Mouse (Mus musculus) liver, postnatal 0 days (tissue): Measurements from ENCODE around the gene Gm17409.

Experiments
- CTCF ChIP-seq: sonication (generic); IDR thresholded peaks from 2 replicates; pipeline ENCODE4 v1.5.1; 2016; ENCODE audit warnings: antibody characterized with exemption, low read depth
- EP300 ChIP-seq: IDR thresholded peaks from 2 replicates; pipeline ENCODE4 v1.6.1; 2016; ENCODE audit warnings: antibody characterized with exemption, low read depth, mild to moderate bottlenecking

DNA sequence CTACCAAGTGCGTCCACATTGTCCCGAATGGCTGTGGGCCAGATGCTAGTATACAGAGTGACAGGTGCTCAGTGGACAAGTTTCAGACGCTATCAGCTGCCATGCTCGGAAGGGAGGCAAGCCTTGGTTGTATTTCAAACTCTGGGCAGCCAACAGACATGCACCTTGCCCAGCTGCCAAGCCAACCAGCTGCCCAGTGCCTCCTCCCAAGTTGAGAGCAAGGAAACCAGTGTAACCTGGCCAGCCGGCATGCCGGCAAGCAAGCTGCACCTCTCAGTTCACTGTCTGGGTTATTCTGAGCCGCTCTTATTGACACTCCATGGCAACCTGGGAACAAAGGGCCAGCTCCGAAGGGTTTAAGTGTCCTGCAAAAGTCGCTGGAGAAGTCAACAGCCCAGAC, 19.4 kb downstream of the Gm17409 start:
- TF ChIP-seq CTCF (no peak), EP300 (no peak)
